Mouse (Mus musculus) retina, postnatal 7 days (tissue): ENCODE results near the gene Armh3.

Experiments
- DNase-seq: peaks from one replicate; pipeline ENCODE4 v3.0.0-alpha.2; 2012; ENCODE audit warnings: low read depth, low spot score

Gene Armh3

GRCm38 (mm10) chr19:45911236-45912025 is 86.9 kb downstream of the Armh3 start:
- no peak for DNase-seq

- DNase-seq, result no peak
Observed at GRCm38 (mm10) chr19:45908246-45908645, 90.0 kb downstream of the Armh3 start.

- no peak for DNase-seq
Observed at GRCm38 (mm10) chr19:45907416-45907815, 90.9 kb downstream of the Armh3 start.

- DNase-seq, result no peak
Observed at GRCm38 (mm10) chr19:45903861-45904260, 94.4 kb downstream of the Armh3 start.

GRCm38 (mm10) chr19:45902390-45903035 is 95.8 kb downstream of the Armh3 start:
- no peak for DNase-seq

GRCm38 (mm10) chr19:45900836-45901235 is 97.5 kb downstream of the Armh3 start:
- DNase-seq, result no peak

- DNase-seq, result no peak
Observed at GRCm38 (mm10) chr19:45895726-45896125, 102.6 kb downstream of the Armh3 start.

GRCm38 (mm10) chr19:45882056-45882455 is 116.2 kb downstream of the Armh3 start:
- DNase-seq, result no peak

GRCm38 (mm10) chr19:45873320-45873719 is 125.0 kb downstream of the Armh3 start:
- DNase-seq, result no peak

GRCm38 (mm10) chr19:45855284-45855920 is 142.9 kb downstream of the Armh3 start:
- no peak for DNase-seq

- DNase-seq, result no peak
Observed at GRCm38 (mm10) chr19:45854521-45854920, 143.8 kb downstream of the Armh3 start.

GRCm38 (mm10) chr19:45847733-45848093 is 150.6 kb downstream of the Armh3 start:
- no peak for DNase-seq

GRCm38 (mm10) chr19:45847016-45847732 is 151.1 kb downstream of the Armh3 start:
- DNase-seq, result no peak

GRCm38 (mm10) chr19:45844209-45844608 is 154.1 kb downstream of the Armh3 start:
- DNase-seq, result no peak

GRCm38 (mm10) chr19:45843424-45843823 is 154.9 kb downstream of the Armh3 start:
- no peak for DNase-seq

- DNase-seq, result no peak
Observed at GRCm38 (mm10) chr19:45837050-45837994, 161.0 kb downstream of the Armh3 start.

GRCm38 (mm10) chr19:45835490-45835889 is 162.8 kb downstream of the Armh3 start:
- DNase-seq, result no peak

- DNase-seq, result no peak
Observed at GRCm38 (mm10) chr19:45833665-45834064, 164.6 kb downstream of the Armh3 start.

GRCm38 (mm10) chr19:45830679-45831078 is 167.6 kb downstream of the Armh3 start:
- no peak for DNase-seq

GRCm38 (mm10) chr19:45827736-45828135 is 170.6 kb downstream of the Armh3 start:
- DNase-seq, result no peak

- no peak for DNase-seq
Observed at GRCm38 (mm10) chr19:45827125-45827524, 171.2 kb downstream of the Armh3 start.
